Mouse (Mus musculus) gonadal fat pad, adult 2 months (tissue): ENCODE data around the gene Mettl21a. TPM values are rescaled to one million over a fixed set of nuclear protein-coding genes. Genes with fewer than 3 reads are reported as not detected.
"Not testable (repeated sequence)": the region's sequence is repeated elsewhere in the genome, so short reads cannot be mapped to it uniquely, and the experiment has no call there.

Experiments
- DNase-seq: peaks from one replicate; pipeline ENCODE4 v3.0.0-alpha.2; 2012; ENCODE audit warnings: low read depth
- polyA plus RNA-seq: library from polyadenylated mRNA; depleted of rRNA; stranded (reverse); fragments of >200 nt; gene quantifications from 2 replicates; pipeline ENCODE4 v1.2.3, GENCODE M21; 2012; rRNA removed

Gene Mettl21a
- polyA plus RNA-seq, 1 experiment: 18.2 TPM

DNA sequence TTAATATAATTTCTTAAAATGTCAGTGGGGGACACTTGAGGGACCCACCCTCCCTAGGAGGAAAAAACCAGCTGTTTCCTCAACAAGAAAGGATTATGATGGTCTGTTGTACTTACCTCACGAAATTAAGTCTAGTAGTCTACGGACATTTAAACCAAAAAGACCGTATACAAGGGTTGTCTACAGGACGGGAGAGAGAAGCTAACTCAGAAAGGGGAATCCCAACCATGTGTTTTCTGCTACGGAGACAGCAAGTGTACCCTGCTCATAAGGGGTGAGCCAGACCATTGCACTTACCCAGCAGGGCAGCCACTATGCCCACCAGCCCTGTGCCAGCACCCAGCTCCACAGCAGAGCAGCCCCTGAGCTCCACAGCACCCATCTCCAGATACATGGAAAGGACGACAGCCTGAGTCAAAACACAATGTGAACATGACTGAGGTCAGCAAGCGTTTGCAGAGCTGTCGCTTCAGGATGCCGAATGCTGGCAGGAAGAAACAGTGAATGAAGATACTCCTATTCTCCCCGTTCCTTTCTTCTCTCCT is 2.2 kb downstream of the Mettl21a start:
- no peak for DNase-seq

DNA sequence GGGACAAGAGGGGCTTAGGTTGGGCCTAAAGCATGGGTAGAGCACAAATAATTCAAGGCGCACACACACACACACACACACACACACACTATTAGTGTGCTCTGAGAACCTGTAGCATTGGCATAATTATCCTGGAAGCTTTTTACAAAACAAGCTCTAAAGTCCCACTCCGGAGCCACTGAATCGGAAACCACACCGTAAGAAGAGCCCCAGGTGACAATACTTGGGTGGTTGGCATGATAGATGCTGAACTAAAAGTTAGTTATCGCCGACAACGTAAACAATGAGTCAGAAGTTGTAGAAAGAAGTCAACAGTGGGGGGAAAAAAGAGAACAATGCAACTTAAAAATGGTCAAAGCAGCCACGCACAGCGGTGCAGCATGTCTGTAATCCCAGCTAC is 2.7 kb downstream of the Mettl21a start:
- no peak for DNase-seq

DNA sequence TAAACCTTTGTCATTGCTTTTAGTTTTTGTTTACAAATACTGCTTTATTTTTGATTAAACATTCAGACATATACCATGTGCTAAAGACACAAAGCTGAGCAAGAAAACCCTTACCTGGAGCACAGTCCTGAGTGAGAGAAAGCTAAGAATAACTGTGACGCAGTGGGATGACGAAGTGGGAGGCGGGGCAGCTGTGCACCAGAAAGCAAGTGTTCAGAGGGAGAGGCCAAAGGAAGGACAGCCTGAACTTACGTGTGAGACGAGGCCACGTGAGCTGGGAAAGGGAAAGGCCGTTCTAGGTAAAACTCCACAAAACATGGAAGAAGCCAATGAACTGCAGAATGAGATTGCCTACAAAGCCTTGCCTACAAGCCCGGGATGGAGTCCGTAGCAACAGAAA is 7.1 kb downstream of the Mettl21a start:
- no peak for DNase-seq

DNA sequence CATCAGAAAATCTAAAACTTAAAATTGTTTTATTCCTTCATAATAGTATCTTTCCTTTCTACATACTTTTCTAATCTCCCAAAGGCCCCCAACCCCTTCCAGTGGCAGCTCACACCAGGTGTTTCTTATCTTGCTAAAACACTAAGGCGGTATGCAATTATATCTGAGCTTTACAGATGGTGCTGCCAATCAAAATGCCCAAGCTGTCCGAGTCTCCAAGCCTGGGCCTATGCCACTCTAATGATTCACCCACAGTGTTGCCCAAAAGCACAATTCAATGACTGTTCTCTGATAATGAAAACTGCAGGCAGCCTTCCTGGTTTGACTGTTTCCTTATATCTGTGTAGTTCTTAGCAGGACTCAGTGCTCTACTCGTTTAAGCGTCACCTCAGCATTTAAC is 7.9 kb downstream of the Mettl21a start:
- DNase-seq: no peak

DNA sequence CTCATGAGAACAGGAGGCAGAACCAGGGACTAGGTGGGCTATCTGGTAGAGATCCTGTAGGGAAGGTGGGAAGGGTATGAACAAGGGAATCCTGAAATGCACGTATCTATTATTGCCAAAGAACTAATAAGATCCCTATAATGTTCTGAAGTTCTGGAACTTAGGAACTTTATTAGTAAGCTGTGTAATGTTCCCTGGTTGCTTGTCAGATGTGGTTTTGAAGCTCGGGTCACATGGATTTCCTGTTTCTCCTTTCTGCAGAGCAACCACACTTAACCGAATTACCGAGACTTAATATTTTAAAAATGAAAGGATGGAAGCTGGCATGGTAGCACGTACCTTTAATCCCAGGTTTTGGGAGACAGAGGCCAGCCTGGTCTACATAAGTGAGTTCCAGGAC is 13.7 kb downstream of the Mettl21a start:
- no peak for DNase-seq

DNA sequence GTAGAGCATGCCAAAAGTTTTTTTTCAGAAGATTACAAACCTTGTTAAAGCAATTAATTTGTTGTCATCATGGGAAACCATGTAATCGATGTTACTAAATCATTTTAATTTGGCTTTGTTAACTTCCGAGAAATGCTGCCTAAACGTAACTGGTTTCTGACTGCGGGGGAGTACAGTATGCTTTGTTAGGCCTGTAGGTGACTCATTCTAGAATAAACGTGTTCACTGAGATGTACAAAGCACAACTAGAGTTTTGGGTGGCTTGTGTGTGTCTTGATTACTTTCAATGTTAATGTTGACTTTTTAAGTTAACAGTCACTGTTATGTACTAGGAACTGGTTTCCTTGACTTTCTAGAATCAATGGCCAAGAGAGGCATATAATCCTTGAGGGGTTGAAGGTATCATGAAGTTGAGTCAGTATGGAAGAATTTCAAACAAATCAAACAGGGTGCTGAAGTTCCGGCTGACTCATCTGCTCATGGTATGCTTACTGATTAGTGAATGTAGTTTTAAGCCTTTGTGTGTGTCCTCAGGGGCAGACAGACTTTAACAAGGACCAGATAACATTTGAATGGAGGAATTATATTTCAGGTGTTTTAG is 15.7 kb downstream of the Mettl21a start:
- no peak for DNase-seq

DNA sequence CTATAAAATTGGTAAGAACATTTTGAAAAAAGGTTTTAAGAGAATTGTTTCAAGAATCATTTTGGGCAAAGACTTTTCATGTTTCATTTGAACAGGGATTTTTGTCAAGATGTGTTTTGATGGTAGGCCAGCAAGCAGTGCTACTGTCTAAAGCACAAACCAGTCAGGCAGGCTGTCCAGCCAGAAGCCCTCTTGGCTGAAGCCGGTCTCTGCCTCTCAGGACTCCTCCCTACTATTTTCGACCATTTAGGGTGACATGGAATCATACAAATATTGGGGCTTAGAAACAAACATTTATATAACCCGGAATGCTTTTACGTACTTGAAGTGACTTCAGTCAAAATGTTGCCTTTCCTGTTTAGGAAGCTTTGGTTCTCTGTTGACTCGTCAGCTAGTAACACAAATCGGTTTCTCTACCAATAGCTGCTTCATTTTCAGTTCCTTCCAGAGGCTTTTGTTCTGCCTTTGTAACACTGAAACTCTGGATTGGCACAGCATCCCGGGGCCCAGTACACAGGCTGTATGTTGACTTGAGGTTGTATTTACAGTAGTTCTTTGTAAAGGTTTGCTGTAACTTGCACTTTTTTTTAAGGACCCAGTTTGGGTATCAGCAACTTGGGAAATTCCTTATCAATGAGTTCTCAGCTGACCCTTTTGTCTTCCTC is 16.5 kb downstream of the Mettl21a start:
- no peak for DNase-seq

DNA sequence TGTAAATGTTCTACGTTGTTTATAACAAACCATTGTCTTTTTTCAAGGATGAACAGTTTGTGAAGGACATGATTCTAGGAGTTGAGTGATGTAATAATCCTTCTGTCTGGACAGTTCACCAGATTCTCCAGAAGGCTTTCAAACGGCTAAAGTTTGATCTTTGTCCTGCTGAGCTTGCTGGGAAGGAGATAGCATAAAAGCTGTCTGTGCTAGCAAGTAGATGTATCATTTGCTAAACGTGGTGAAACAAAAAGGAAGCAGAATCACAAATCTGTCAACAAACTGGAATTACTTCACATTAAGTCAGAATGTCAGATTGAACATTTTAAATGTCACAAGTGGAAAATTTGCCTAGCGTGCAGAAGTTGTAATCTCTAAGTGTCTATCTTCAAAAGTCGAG is 18.1 kb downstream of the Mettl21a start:
- DNase-seq: no peak

DNA sequence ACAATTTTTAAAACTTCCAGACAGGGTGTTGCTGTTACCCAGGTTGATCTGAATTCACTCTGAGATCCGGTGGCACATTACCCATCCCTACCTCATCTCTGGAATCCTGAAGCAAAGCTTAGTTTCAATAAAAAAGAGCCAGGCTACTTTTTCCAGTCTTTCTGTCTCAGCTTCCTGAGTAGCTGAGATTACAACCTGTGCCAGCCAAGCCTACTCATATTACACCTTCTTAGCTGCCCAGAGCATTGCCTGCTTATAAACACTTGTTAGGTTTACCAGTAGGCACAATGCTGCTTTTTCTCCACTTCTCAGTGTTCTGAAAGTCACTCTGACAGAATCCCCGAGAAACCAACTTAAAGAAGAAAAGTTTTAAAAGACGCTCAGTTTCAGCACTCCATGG is 38.2 kb downstream of the Mettl21a start:
- DNase-seq: no peak

DNA sequence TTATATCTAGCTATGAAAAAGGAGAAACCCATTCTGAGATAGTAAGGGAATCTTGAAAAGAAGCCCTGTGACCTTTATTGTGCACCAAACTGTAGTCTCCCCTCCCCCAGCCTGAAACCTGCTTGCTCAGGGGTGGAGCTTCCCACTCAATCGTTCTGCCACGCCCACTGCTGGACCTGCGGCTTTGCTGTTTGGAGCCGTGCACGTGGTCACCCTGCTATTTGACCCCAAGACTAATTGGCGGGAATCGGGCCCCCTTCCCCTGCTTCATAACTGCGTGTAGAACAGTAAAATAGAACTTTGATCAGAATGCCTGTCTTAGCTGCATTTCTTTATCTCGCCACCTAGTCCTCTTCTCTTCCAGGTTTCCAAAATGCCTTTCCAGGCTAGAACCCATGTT is 39.1 kb downstream of the Mettl21a start:
- not testable (repeated sequence) for DNase-seq

DNA sequence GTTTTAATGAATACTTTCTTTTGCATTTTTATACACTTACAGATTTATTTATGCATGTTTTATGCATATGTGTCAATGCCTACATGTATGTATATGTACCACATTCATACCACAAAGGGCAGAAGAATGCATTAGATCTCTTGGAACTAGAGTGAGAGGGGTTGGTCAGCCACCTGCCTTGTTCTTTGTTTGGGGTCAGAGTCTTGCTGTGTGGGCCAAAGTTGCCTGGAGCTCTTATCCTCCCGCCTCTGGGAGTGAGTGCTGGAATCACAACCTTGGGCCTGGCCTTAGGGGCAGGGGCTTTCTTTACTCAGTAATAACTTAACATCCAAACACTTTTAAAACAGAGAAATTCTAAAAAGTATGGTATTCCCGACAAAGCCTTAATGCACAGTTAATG is 40.3 kb downstream of the Mettl21a start:
- DNase-seq: no peak

DNA sequence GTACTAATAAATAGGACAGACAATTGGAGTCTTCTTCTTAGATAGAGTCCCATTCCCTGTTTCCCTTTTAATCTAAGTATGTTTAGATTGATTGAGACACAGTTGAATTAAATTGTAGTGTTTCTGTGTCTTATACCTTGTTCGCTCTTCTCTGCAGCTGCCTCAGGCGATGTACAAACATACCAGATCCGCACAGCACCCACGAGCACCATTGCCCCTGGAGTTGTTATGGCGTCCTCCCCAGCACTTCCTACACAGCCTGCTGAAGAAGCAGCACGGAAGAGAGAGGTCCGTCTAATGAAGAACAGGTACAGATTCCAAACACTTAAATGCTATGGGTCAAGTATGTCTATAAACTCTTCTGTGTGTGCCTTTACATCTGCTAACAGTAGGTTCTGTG is 41.0 kb downstream of the Mettl21a start:
- no peak for DNase-seq

DNA sequence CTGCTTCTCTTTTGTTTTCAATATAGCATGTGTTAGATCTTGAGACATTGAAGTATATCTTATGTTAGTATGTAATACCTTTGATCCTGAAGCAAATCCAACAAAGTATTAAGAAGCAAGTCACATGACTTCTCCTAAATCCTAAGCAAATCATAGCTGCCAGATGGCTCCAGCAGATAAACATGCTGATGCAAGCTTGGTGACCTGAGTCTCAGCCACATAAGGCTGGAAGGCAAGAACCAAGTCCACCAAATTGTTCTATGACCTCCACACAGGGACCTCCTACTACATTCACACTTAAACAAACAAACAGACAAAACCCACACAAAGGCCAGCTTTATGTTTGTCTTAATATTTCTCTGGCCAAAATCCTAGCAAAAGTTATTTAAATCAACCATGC is 48.8 kb downstream of the Mettl21a start:
- DNase-seq: peak; percentile 52

DNA sequence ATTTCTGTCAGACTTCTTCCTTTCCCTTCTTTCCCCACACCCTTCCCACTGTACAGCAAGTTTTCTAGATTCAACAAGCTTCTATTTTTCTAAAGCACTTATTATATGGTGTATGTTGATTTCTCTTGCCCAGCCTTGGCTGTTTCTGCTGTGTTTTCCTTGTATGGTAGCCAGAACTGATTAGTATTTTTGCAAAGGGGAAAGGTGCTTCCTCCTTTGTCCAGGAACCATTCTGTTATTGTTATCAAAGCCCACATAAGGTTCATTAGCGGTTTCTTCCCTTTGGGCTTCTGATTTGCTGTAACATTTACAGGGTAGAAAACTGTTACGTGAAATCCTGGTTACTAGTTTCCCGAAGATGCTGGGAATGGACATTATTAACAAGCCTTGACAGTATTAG is 56.9 kb downstream of the Mettl21a start:
- no peak for DNase-seq

Other genes starting within 250 kb of the Mettl21a start
- gene Creb1, start 84.6 kb downstream of the Mettl21a start, polyA plus RNA-seq: 11.4 and 14.6 TPM in 2 replicates
- 19.5 and 20.4 TPM in 2 replicates for gene Ccnyl1, start 73.2 kb upstream of the Mettl21a start, polyA plus RNA-seq
- gene Fzd5, start 120.5 kb upstream of the Mettl21a start, polyA plus RNA-seq: 12.9 and 13.1 TPM in 2 replicates